Mouse (Mus musculus) adrenal gland, adult 18-20 months (tissue): Measurements from ENCODE around the gene Calr. TPM values are rescaled to one million over a fixed set of nuclear protein-coding genes. Genes with fewer than 3 reads are reported as not detected.
"Not testable (repeated sequence)": the region's sequence is repeated elsewhere in the genome, so short reads cannot be mapped to it uniquely, and the experiment has no call there.

Experiments used
- DNase-seq, 2 experiments: peaks; one replicate each; pipeline ENCODE4 v3.0.0; 2021 to 2022; ENCODE audit warnings: low spot score in 2 of 2
- total RNA-seq, 2 experiments: library from RNA; stranded (reverse); gene quantifications; 1 replicate in 1 of 2; 2 replicates in 1 of 2; pipeline ENCODE4 v1.2.3; 2021

Gene Calr
- total RNA-seq, 2 experiments from 2014 or later: 606 to 686 TPM

GRCm38 (mm10) chr8:84845355-84846093, 1.2 kb downstream of the Calr start:
- peak in 1 of 2 experiments; percentile 40 for DNase-seq

- no peak for DNase-seq
These were observed 2.2 kb downstream of the Calr start for GRCm38 (mm10) chr8:84844397-84845070.

- no peak for DNase-seq
These were observed 5.2 kb downstream of the Calr start for GRCm38 (mm10) chr8:84841514-84841913.

- peak; percentile 87 to 88 for DNase-seq
These were observed 6.3 kb downstream of the Calr start, which contains the start of gene Rad23a for GRCm38 (mm10) chr8:84840248-84840999. Rad23a (minus strand) TSS chr8:84840665.

- no peak for DNase-seq
These were observed 6.9 kb downstream of the Calr start for GRCm38 (mm10) chr8:84839875-84840247.

- no peak for DNase-seq
These were observed 7.3 kb downstream of the Calr start for GRCm38 (mm10) chr8:84839411-84839810.

GRCm38 (mm10) chr8:84838513-84838912, 8.2 kb downstream of the Calr start:
- no peak for DNase-seq

GRCm38 (mm10) chr8:84837912-84838470, 8.7 kb downstream of the Calr start:
- no peak for DNase-seq

GRCm38 (mm10) chr8:84837149-84837911, 9.4 kb downstream of the Calr start:
- no peak for DNase-seq

GRCm38 (mm10) chr8:84834866-84835855, 11.6 kb downstream of the Calr start:
- DNase-seq: no peak

GRCm38 (mm10) chr8:84834002-84834865, 12.5 kb downstream of the Calr start:
- no peak for DNase-seq

GRCm38 (mm10) chr8:84832759-84833742, 13.7 kb downstream of the Calr start:
- DNase-seq: no peak

GRCm38 (mm10) chr8:84832034-84832717, 14.6 kb downstream of the Calr start:
- peak; percentile 85 for DNase-seq

- peak in 1 of 2 experiments; percentile 46 for DNase-seq
These were observed 15.2 kb downstream of the Calr start, which contains the start of gene Gadd45gip1 for GRCm38 (mm10) chr8:84831490-84831889. Gadd45gip1 (plus strand) TSS chr8:84831522.

GRCm38 (mm10) chr8:84826518-84826917, 20.2 kb downstream of the Calr start:
- not testable (repeated sequence) for DNase-seq

GRCm38 (mm10) chr8:84825636-84826035, 21.1 kb downstream of the Calr start:
- DNase-seq: no peak
